Mouse (Mus musculus): ENCODE data around the gene Arhgef17. TPM values are rescaled to one million over a fixed set of nuclear protein-coding genes. Genes with fewer than 3 reads are reported as not detected.

Gene Arhgef17
- polyA plus RNA-seq (2012; rRNA removed): 20.8 and 30.3 TPM in 2 replicates

DNA sequence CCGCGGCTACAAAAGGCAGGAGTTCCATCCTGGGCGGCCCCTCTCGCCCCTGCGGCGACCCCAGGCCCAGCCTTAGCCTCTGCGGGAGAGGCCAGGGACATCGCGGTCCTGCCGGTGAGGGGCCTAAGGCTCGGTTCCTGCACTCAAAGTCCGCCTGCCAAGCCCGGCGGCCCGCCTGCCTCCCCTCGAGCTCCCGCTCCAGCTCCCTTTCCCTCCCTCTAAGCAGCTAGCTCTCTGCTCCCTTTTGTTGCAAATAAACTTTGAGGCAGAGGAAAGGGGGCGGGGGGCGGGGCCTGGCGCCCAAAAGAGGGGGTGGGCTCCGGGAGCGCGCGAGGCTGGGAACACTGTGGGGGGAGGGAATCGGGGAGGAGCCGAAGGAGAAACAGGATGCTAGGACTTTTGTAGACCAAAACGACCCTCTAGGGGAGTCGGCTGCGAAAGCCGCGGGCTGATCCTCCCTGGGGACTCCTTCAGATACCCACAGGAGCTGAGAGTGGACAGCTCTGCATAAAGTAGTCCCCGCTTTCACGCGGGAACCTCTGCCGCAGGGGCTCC is at the start of gene Arhgef17:
Gene Arhgef17 (minus strand): TSS at position 182 of the 555 bp plus-strand sequence.
- peak; percentile 93 for DNase-seq (ENCODE audit: low read depth)
- peak; percentile 69; the same call in 1 of the 2 replicates for TF ChIP-seq POLR2A (IDR thresholded peaks at IDR 0.05; ENCODE audit: borderline replicate concordance, extremely low read depth, insufficient read depth, insufficient read length, poor library complexity, severe bottlenecking)
- no peak for TF ChIP-seq CTCF (IDR thresholded peaks at IDR 0.05; ENCODE audit: borderline replicate concordance, extremely low read depth, insufficient read depth, insufficient read length)

DNA sequence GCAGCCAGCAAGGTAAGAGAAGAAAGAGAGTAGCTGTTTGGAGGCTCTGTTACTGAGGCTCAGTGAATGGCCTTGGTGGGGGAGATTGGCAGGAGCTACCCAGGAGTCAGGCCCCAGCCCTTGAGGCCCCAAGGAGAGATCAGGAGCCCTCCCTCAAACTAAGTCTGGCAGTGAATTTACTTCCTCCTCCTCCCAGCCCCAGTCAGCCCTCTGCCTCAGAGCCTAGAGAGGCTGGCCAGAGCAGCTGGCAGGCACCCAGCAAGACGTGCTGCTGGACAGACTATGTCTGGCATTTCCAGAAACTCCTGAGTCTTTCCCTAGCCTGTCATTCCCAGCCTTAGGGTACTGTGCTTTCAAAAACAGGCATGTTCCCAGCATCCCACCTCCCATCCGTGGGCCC is 47.3 kb upstream of the Arhgef17 start:
- peak; percentile 41 for DNase-seq (ENCODE audit: low read depth)
- TF ChIP-seq CTCF (IDR thresholded peaks at IDR 0.05; ENCODE audit: borderline replicate concordance, extremely low read depth, insufficient read depth, insufficient read length) (no peak), POLR2A (IDR thresholded peaks at IDR 0.05; ENCODE audit: borderline replicate concordance, extremely low read depth, insufficient read depth, insufficient read length, poor library complexity, severe bottlenecking) (no peak)

DNA sequence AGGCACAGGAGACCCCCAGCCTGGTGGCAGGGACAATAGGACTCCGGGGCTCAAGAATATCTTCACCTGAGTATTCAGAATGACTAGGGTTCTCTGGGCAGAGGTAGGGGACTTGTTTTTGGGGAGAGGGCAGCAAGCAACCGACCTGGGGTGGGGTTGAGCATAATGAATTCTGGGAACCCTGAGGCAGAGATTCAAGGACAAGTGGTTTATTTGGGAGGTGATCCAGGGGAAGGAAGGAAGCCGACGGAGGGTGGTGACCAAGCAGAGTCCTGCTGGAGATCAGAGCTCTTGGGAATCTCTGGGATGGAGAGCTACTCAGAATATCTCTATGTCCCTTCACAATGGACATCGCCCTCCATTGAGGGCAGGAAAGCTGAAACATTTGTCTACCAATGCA is 46.3 kb upstream of the Arhgef17 start:
- DNase-seq (ENCODE audit: low read depth): no peak
- TF ChIP-seq POLR2A (IDR thresholded peaks at IDR 0.05; ENCODE audit: borderline replicate concordance, extremely low read depth, insufficient read depth, insufficient read length, poor library complexity, severe bottlenecking) (no peak), CTCF (IDR thresholded peaks at IDR 0.05; ENCODE audit: borderline replicate concordance, extremely low read depth, insufficient read depth, insufficient read length) (no peak)

DNA sequence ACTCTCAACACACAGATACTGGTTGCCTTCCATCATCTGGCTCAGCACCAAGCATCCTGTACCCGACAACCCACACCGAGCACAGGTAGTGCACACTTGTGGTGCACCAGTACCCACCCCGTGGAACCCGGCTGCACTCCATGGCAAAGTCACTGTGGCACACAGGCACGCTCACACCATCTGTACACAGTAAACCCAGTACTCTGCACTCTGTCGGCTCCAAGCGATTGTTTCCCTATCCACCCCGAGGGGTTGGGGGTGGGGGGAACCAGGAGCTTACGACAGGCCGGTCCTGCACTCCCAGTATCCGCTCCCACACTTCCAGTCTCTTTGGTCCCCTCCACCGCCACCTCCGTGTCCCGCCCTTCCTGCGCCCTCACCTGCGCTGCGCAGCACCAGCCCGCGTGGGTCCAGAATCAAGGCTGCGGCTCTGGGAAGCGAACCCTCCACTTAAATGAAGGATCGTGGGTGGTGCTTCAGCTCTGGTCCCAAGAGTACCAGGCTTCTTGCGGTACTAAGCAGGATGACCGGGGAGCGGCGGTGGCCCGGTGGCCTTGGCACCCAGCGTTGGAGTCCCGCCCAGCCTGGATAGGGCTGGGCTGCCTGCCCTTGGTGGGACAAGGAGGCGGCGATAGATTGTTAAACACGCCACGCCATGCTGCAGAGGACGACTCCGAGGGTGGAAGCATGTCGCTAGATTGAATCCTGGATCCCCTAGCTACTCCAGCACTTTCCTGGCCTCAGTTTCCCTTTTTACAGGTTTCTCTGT is 42.4 kb upstream of the Arhgef17 start, which contains the start of gene P2ry6:
Gene P2ry6 (minus strand): TSS at position 515 of the 769 bp plus-strand sequence.
- TF ChIP-seq POLR2A (IDR thresholded peaks at IDR 0.05; ENCODE audit: borderline replicate concordance, extremely low read depth, insufficient read depth, insufficient read length, poor library complexity, severe bottlenecking): no peak
- no peak for TF ChIP-seq CTCF (IDR thresholded peaks at IDR 0.05; ENCODE audit: borderline replicate concordance, extremely low read depth, insufficient read depth, insufficient read length)
- DNase-seq (ENCODE audit: low read depth): peak; percentile 50

DNA sequence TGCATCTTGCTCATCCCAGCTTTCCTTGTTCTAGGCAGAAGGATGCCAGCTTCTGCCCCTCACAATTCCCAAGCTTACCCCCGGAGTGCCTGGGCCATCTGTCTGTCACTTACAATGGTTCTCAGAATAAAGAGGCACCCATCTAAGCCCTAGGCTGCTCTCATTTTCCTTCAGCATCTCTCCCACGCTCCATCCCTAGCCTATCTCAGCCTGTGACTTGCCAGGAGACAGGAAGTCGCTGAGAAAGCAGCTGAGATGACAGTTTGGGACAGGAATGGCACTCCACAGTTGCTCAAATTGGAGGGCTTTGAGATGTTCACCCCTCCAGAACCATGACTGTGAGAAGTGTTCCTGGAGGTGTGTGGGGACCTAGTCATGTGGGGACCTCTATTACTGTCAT is 41.0 kb upstream of the Arhgef17 start:
- DNase-seq (ENCODE audit: low read depth): no peak
- TF ChIP-seq CTCF (IDR thresholded peaks at IDR 0.05; ENCODE audit: borderline replicate concordance, extremely low read depth, insufficient read depth, insufficient read length) (no peak), POLR2A (IDR thresholded peaks at IDR 0.05; ENCODE audit: borderline replicate concordance, extremely low read depth, insufficient read depth, insufficient read length, poor library complexity, severe bottlenecking) (no peak)

DNA sequence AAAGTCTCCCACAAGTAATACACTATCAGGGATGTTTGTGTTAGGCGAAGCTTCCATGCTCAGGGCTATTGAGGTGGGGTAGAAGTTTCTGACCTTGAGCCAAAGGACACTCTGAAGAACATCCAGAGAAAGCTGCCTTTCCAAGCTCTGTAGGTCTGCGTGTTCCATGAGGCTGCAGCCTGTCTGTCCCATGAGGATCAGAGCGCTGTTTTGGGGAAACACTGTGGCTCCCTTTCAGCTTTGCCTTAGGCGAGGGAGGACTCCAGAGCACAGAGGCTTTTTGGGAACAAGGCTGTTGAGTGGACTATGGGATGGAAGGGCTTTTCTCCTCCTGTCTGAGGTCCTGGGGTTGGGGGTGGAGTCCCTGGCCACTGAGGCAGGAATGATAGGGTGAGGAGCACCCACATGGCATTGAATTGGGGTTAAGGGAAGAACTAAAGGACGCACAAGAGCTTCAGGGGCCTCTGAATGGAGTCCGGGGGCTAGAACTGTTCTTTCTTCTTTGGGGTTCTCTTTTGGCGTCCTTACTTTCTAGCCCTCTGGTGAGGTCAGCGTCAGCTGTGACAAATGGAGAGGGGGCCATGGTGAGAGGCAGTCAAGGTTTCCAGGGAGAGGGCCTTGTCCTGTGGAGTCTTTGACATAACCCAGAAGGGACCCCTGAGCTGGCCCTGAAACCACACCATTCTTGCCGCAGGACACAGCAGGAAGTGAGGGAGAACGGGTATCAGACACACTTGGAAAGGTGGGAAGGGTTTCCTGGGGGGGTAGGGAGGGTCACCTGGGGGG is 37.2 kb upstream of the Arhgef17 start:
- TF ChIP-seq POLR2A (IDR thresholded peaks at IDR 0.05; ENCODE audit: borderline replicate concordance, extremely low read depth, insufficient read depth, insufficient read length, poor library complexity, severe bottlenecking): no peak
- TF ChIP-seq CTCF (IDR thresholded peaks at IDR 0.05; ENCODE audit: borderline replicate concordance, extremely low read depth, insufficient read depth, insufficient read length): no peak

DNA sequence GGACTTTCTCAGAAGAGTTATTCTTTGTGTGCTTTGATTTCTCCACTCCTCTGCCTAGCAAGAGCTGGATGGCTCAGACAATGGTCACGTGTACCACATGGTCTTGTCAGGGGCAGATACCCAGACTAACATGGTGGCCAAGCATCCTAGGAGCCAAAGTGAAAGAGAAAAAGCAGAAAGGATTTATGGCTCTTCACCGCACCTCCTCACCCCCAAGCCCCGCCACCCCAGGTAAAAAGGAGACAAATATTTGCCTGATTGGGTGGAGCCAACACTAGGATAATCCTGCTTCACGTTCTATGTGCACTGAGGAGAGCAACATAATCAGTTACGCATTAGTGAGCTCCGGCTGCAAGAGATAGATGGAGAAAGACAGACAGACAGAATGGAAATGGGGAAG is 36.5 kb upstream of the Arhgef17 start:
- no peak for TF ChIP-seq POLR2A (IDR thresholded peaks at IDR 0.05; ENCODE audit: borderline replicate concordance, extremely low read depth, insufficient read depth, insufficient read length, poor library complexity, severe bottlenecking)
- TF ChIP-seq CTCF (IDR thresholded peaks at IDR 0.05; ENCODE audit: borderline replicate concordance, extremely low read depth, insufficient read depth, insufficient read length): no peak

More for the DNA sequence above, 37.2 kb upstream of the Arhgef17 start:
- no peak for DNase-seq (ENCODE audit: low read depth)

DNA sequence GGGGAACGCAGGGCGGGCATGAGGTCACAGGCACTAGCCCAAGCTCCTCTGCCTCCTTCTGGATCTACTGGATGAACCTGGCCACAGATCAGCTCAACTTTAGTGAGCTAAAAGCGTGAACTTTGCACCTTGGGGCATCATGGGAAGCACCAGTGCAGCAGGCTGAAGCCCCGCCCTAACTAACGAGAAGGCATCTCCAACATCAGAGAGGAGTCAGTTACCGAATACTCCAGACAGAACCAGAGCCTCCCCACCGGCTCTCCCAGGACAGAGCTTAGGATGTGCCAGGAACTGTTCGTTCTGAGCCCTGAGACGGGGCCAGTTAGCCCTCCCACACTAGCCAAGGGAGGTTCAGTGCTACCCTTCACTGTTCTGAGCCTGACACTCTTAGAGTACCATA is 35.9 kb upstream of the Arhgef17 start:
- TF ChIP-seq POLR2A (IDR thresholded peaks at IDR 0.05; ENCODE audit: borderline replicate concordance, extremely low read depth, insufficient read depth, insufficient read length, poor library complexity, severe bottlenecking): no peak
- no peak for DNase-seq (ENCODE audit: low read depth)

More for the DNA sequence above, 36.5 kb upstream of the Arhgef17 start:
- no peak for DNase-seq (ENCODE audit: low read depth)

DNA sequence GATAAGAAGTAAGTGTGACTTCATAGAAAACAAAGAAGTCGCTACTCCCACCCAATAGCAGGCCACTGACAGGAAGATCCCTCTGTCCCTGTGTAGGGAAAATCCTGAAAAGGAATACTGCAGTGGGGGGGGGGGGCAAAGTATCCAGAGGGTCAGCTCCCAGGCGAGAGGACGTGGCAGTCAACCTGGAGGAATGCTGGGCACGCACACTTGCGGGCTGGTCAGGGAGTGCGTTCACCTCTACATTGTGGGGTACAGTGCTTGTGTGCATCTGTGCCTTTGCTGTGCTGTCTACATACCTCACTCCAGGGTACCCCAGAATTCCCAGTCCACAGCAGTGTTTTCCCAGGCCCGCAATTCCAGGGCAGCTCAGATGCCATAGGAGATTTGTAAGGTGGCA is 34.1 kb upstream of the Arhgef17 start:
- TF ChIP-seq CTCF (IDR thresholded peaks at IDR 0.05; ENCODE audit: borderline replicate concordance, extremely low read depth, insufficient read depth, insufficient read length) (no peak), POLR2A (IDR thresholded peaks at IDR 0.05; ENCODE audit: borderline replicate concordance, extremely low read depth, insufficient read depth, insufficient read length, poor library complexity, severe bottlenecking) (no peak)
- no peak for DNase-seq (ENCODE audit: low read depth)

- peak; percentile 86 for TF ChIP-seq CTCF (IDR thresholded peaks at IDR 0.05; ENCODE audit: borderline replicate concordance, extremely low read depth, insufficient read depth, insufficient read length)
- no peak for TF ChIP-seq POLR2A (IDR thresholded peaks at IDR 0.05; ENCODE audit: borderline replicate concordance, extremely low read depth, insufficient read depth, insufficient read length, poor library complexity, severe bottlenecking)
- peak; percentile 38 for DNase-seq (ENCODE audit: low read depth)
These were observed 33.2 kb upstream of the Arhgef17 start for GRCm38 (mm10) chr7:100965079-100965478.

- no peak for DNase-seq (ENCODE audit: low read depth)
- TF ChIP-seq CTCF (IDR thresholded peaks at IDR 0.05; ENCODE audit: borderline replicate concordance, extremely low read depth, insufficient read depth, insufficient read length) (no peak), POLR2A (IDR thresholded peaks at IDR 0.05; ENCODE audit: borderline replicate concordance, extremely low read depth, insufficient read depth, insufficient read length, poor library complexity, severe bottlenecking) (no peak)
These were observed 32.3 kb upstream of the Arhgef17 start for GRCm38 (mm10) chr7:100964242-100964641.

All from brain, embryonic 14.5 days (tissue).